Mouse (Mus musculus): ENCODE data around the gene Metrnl. TPM values are rescaled to one million over a fixed set of nuclear protein-coding genes. Genes with fewer than 3 reads are reported as not detected.

Metrnl gene
- polyA plus RNA-seq, 1 experiment from 2014 or later = 23.4 TPM

DNA sequence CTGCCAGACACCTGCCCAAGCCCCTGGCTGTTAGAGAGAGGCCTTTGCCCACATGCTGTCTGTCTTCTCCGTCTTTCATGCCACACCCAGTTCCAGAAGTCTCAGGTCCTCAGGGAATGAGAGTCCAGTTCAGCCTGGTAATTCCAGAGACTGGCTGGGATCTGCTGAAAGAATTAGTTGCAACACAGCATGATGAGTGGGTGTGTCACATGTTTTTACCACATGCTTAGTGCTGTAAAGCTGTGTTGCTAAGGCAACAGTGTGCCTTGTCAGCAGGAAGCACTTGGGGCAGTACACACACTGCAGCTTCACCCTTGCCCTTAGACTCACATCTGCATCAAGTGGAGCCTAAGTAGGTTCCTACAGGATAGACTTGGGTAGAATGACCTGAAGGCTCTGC, 40.1 kb downstream of the Metrnl start:
- Histone ChIP-seq H3K36me3 (no peaks in the 10 kb centered on the region), H3K9ac (replicated peaks) (no peak overlapping the region), H3K4me1 (peaks cover 5% of the 10 kb centered on the region; the same call in 1 of the 2 replicates)

DNA sequence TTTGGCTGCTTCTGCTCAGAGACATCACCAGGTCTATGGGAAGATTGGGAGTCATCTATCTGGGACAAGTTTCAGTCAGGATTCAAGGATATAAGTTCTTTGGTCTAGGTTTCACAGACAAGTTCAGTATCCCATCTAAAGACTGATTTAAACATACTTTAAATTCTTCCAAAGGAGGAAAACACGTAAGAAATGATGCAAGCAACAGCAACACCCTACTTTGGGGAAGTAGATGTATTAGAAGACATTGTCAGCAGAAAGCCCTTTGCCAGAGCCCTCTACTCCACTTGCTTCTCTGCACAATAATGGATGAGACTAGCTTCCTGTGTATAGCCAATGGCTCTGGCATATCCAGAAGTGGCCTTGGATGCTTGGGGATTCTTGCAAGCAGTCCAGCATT, 41.8 kb downstream of the Metrnl start:
- no peaks in the 10 kb centered on the region for H3K36me3 ChIP-seq
- no peak overlapping the region for H3K27ac ChIP-seq (replicated peaks)
- no peaks in the 10 kb centered on the region for H3K9me3 ChIP-seq (replicated peaks)
- H3K4me2 ChIP-seq = no peak overlapping the region
- H3K9ac ChIP-seq (replicated peaks) = no peak overlapping the region
- H3K27me3 ChIP-seq (replicated peaks) = no peaks in the 10 kb centered on the region
- H3K4me3 ChIP-seq (replicated peaks) = no peak overlapping the region
- 81% methylated on average over 1 of the region's 1 CpGs for WGBS
- no peak for ATAC-seq (ENCODE audit: low FRiP score)
- peaks cover 5% of the 10 kb centered on the region; the same call in 1 of the 2 replicates for H3K4me1 ChIP-seq

More for the DNA sequence above, 40.1 kb downstream of the Metrnl start:
- 75% methylated on average over 1 of the region's 1 CpGs for WGBS
- no peak for ATAC-seq (ENCODE audit: low FRiP score)
- Histone ChIP-seq H3K9me3 (replicated peaks) (no peaks in the 10 kb centered on the region), H3K27me3 (replicated peaks) (no peaks in the 10 kb centered on the region), H3K4me3 (replicated peaks) (no peak overlapping the region), H3K27ac (replicated peaks) (no peak overlapping the region), H3K4me2 (no peak overlapping the region)

DNA sequence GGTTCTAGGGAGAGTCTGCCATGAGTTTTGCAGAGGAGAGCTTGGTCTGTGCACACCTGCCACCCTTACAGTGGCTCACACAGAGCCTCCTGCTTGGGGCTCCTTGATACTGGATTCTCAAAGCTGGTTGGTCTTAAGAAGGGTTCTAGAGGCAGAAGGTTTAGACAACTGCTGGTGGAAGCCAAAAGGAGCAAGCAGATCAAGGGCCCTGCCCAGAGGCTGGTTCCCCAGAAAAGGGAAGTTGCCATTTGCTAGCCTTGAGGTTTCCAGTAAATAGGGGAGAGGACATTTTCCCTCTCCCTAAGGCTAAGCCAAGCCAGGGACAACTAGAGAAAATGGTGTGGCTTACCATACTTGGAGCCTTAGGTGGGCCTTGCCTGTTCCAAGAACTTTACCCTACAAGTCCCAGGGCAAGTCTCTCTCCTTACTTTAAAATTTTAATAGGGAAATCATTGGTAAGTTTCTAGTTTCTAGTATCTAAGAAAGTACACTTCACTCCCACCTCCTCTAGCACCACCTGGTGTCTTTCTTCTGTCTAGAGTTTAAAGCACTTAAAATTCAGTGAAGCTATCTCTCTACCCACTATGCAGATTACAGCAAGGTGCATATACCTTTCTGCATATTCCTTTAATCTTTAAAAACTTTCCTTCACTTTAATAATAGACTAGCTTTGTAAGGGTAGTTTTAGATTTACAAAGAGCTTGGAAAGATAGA, 42.7 kb downstream of the Metrnl start:
- Histone ChIP-seq H3K4me3 (replicated peaks) (no peak overlapping the region), H3K4me1 (peaks cover 5% of the 10 kb centered on the region; the same call in 1 of the 2 replicates), H3K36me3 (no peaks in the 10 kb centered on the region), H3K4me2 (no peak overlapping the region), H3K9ac (replicated peaks) (no peak overlapping the region), H3K27me3 (replicated peaks) (no peaks in the 10 kb centered on the region), H3K9me3 (replicated peaks) (no peaks in the 10 kb centered on the region), H3K27ac (replicated peaks) (no peak overlapping the region)
- ATAC-seq (ENCODE audit: low FRiP score) = no peak

DNA sequence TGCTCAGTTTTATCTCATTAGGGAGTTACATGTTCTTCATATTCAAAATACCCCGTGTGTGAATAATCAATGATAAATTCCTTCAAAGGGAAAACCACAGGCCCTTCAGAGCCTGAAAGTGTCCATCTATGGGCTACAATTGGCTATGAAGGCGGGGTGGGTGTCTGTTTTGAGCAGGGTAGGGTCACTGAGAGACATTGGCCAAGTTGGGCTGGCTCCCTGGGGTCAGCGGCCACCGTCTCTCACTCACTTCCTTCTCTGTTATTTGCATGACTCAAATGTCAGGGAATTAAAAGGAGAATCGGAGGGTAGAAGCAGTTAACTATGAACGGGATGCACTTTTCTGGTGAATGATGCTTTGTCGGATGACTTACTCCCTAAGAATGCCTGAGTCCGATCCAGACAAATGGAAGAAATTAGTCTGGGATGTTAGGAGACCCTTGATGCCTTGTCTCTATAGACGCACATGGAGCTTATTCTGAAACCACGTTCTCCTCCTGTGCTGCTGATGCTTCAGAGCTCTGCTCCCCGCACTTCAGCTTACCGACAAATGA, 45.7 kb downstream of the Metrnl start:
- Histone ChIP-seq H3K9ac (replicated peaks) (no peak overlapping the region), H3K27me3 (replicated peaks) (no peaks in the 10 kb centered on the region), H3K4me1 (no peaks in the 10 kb centered on the region), H3K4me3 (replicated peaks) (no peak overlapping the region), H3K27ac (replicated peaks) (no peak overlapping the region), H3K36me3 (no peaks in the 10 kb centered on the region), H3K9me3 (replicated peaks) (no peaks in the 10 kb centered on the region), H3K4me2 (no peak overlapping the region)
- WGBS = 75% methylated on average over 12 of the region's 12 CpGs
- no peak for ATAC-seq (ENCODE audit: low FRiP score)

DNA sequence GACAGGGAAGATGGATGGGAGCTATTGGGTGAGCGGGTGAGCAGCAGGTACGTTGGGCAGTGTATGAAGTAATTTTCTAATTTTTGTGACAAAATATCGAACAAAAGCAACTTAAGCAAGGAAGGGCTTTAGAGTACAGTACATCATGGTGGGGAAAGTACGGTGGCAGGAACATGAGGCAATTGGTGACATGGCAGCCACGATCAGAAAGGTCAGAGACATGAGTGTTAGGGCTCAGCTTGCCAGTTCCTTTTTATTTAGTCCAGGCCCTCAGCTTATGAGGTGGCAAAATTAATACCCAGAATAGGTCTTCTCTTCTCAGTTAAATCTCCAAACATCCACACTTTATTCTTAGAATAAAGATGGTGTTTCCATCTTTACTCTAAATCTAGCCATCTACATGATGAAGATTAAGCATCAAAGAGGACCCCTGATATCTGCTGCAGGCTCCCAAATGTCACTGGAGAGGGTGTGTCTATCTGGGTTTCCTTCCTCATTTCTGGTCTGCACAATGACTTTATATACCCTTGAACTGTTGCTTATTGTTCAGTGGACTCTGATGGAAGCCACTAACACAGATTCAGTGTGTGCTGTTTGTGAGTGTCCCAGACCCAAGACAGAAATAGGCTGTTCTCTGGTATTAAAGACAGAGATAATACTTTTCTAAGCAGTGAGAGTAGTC, 46.8 kb downstream of the Metrnl start:
- 95% methylated on average over 5 of the region's 5 CpGs for WGBS
- H3K4me3 ChIP-seq (replicated peaks) = no peak overlapping the region

More for the DNA sequence above, 46.8 kb downstream of the Metrnl start:
- ATAC-seq (ENCODE audit: low FRiP score) = no peak
- H3K36me3 ChIP-seq = no peaks in the 10 kb centered on the region
- H3K4me1 ChIP-seq = no peaks in the 10 kb centered on the region
- no peak overlapping the region for H3K27ac ChIP-seq (replicated peaks)
- no peaks in the 10 kb centered on the region for H3K9me3 ChIP-seq (replicated peaks)
- H3K4me2 ChIP-seq = no peak overlapping the region
- H3K9ac ChIP-seq (replicated peaks) = no peak overlapping the region
- no peaks in the 10 kb centered on the region for H3K27me3 ChIP-seq (replicated peaks)

Other genes with a start within 250 kb of the Metrnl start
- 56.7 and 56.8 TPM in 2 replicates for gene Tbcd, start 249.6 kb upstream of the Metrnl start, polyA plus RNA-seq (2015; fragmentation: Nextera tagmentation; extraction: Ambion mirVana)
- gene Zfp750, start 182.2 kb upstream of the Metrnl start, polyA plus RNA-seq (2015; fragmentation: Nextera tagmentation; extraction: Ambion mirVana) = 0.40 and 0.79 TPM in 2 replicates
- gene B3gntl1, start 28.4 kb upstream of the Metrnl start, polyA plus RNA-seq (2015; fragmentation: Nextera tagmentation; extraction: Ambion mirVana) = 6.5 and 7.7 TPM in 2 replicates
- gene Ptchd3, start 128.7 kb downstream of the Metrnl start, polyA plus RNA-seq (2015; fragmentation: Nextera tagmentation; extraction: Ambion mirVana) = not detected in 2 replicates

All from neural tube, embryonic 15.5 days (tissue).